Mouse (Mus musculus) brown adipose tissue, adult 24 weeks (tissue): Measurements from ENCODE around the gene Cep57l1. TPM values are rescaled to one million over a fixed set of nuclear protein-coding genes. Genes with fewer than 3 reads are reported as not detected.
A peak's percentile ranks its signal among the peaks of the same experiment; 100 is the strongest.
"Not testable (repeated sequence)": the region's sequence is repeated elsewhere in the genome, so short reads cannot be mapped to it uniquely, and the experiment has no call there.

ENCODE experiments used
- H3K27ac ChIP-seq: fragments of 200-500 bp; replicated peaks from 2 replicates; pipeline ENCODE4 v1.5.1; 2012; ENCODE audit warnings: low read depth, mild to moderate bottlenecking, low read length
- H3K4me1 ChIP-seq: fragments of 200-500 bp; 2 replicates; pipeline ENCODE4 v1.6.1; 2012; ENCODE audit warnings: low read length, mixed read lengths; ENCODE audit not compliant: control insufficient read depth, insufficient read depth, insufficient read length
- H3K4me3 ChIP-seq: fragments of 200-500 bp; 2 replicates; pipeline ENCODE4 v1.5.1; 2012; ENCODE audit warnings: low read depth, mild to moderate bottlenecking, low read length, moderate library complexity; ENCODE audit not compliant: insufficient read depth
- polyA plus RNA-seq: library from polyadenylated mRNA; stranded (reverse); fragments of >200 nt; gene quantifications from 2 replicates; pipeline ENCODE4 v1.2.4, GENCODE M21; 2012; ENCODE audit not compliant: missing spikeins, insufficient read depth, insufficient read length

The Cep57l1 gene
- polyA plus RNA-seq, 1 experiment: 4.8 TPM

DNA sequence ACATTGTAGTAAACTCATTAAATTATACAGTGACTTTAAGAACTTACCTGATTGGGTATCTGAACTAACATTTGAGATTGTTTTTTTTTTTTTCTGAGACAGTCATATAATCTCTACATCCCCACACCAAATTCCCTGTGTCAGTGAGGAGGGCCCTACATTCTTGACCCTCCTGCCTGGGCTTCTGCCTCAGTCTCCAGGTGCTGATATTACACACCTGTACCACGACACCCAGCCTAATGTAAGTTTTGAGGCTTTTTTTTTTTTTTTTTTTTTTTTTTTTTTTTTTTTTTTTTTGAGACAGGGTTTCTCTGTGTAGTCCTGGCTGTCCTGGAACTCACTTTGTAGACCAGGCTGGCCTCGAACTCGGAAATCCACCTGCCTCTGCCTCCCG, 13.6 kb upstream of the Cep57l1 start:
- not testable (repeated sequence) for H3K4me1 ChIP-seq, H3K4me3 ChIP-seq, H3K27ac ChIP-seq

DNA sequence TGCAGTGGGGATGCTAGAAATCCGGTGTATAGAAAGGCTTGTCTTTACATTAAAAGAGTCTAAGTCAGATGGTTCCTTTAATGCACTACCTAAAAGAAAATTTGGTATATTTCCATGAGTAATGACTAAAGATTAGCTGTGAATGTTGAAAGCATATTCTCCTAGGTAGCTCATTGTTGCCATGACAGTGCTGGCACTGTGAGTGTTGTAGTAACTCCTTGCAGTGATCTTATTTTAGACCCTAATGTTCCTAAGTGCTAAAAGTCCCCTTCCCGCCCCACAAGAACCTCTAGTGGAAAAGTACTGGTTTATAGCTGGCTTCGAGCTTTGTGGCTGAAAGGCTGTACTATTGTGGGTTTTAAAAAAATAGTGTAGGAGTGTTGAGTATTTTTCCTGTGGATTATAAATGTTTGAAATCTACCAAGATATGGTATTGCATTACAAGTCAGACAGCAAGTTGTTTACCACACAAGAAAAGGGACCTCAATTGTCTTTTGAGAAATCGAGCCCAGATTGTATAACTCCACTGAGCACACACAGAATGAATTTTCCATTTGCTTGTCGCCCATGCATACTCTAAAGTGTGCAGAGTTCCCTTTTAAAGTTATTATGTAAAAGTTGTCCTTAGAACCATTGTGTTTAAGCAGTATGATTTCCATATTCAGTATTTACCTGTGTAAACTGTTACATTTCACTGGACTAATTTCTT, 13.1 kb upstream of the Cep57l1 start:
- no peak overlapping the region for H3K4me3 ChIP-seq
- H3K4me1 ChIP-seq: 0 out of 2 replicates have a peak, but pooled peaks cover 2% of the 10 kb centered on the region
- H3K27ac ChIP-seq: no peak overlapping the region

DNA sequence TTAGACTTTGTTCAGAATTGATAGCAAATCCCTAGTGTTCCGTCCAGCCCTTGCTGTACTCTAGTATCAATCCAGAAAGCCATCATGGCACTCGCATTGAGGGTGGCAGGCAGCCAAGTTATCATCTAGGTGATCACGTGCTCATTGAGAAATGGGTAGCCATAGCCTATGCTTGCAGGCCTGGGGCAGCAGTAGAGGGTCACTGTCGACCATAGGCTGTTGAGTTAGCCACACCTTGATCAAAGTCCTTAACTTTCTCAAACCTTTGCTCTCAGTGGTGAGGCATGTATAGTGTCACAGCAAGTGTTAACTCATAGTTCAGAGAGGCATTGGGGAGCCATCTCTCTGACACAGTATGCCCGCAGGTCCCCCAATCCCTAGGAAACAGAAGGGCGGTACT, 11.5 kb upstream of the Cep57l1 start:
- H3K4me1 ChIP-seq: 0 out of 2 replicates have a peak, but pooled peaks cover 2% of the 10 kb centered on the region
- no peak overlapping the region for H3K27ac ChIP-seq
- no peak overlapping the region for H3K4me3 ChIP-seq

DNA sequence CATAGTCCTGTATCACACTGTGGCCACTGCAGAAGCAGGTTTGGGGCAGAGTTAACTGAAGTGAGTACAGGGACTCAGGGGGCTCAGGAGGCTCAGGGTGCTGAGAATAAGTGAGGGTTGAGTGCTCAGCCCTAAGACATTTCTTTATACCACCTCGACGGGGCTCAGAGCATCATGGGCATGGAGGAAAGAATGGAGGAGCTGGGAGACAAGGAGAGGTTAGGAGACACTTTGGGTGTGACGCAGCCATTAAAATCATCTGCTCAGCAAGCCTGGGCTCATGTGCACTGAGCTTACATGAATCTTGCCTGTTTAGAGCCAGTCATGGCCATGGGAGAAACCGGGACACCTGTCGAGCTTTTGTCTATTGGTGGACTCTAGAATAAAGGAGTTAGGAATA, 10.7 kb upstream of the Cep57l1 start:
- no peak overlapping the region for H3K4me3 ChIP-seq
- 0 out of 2 replicates have a peak, but pooled peaks cover 2% of the 10 kb centered on the region for H3K4me1 ChIP-seq
- no peak overlapping the region for H3K27ac ChIP-seq

DNA sequence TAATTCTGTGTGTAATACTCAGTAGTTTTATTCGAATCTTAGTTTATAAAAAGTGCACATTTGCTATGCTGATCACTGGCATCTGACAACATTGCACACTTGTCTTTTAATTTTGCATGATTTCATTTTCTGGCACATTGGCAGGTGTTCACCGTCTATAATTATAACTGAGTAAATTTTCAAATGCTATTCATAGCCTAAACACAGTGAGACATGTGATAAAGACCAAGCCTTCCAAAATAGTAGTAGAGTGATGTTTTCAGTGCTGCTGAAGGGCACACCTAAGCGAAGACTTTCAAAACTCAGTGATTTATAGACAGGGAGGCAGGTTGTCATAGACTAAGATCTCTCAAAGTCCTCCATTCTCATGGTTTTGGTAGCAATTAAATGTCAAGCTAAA, 9.6 kb upstream of the Cep57l1 start:
- Histone ChIP-seq H3K4me1 (0 out of 2 replicates have a peak, but pooled peaks cover 4% of the 10 kb centered on the region), H3K27ac (no peak overlapping the region), H3K4me3 (no peak overlapping the region)

DNA sequence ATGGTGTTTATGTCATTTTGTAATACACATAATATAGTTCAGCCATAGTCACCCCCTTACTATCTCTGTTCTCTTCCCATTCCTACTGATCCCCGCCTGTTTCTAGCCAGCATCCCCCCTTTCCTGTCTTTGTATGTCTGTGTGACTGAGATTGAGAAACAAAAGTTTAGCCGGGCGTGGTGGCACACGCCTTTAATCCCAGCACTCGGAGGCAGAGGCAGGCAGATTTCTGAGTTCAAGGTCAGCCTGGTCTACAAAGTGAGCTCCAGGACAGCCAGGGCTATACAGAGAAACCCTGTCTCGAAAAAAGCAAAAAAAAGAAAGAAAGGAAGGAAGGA, 9.0 kb upstream of the Cep57l1 start:
- H3K27ac ChIP-seq, H3K4me3 ChIP-seq, H3K4me1 ChIP-seq: not testable (repeated sequence)

DNA sequence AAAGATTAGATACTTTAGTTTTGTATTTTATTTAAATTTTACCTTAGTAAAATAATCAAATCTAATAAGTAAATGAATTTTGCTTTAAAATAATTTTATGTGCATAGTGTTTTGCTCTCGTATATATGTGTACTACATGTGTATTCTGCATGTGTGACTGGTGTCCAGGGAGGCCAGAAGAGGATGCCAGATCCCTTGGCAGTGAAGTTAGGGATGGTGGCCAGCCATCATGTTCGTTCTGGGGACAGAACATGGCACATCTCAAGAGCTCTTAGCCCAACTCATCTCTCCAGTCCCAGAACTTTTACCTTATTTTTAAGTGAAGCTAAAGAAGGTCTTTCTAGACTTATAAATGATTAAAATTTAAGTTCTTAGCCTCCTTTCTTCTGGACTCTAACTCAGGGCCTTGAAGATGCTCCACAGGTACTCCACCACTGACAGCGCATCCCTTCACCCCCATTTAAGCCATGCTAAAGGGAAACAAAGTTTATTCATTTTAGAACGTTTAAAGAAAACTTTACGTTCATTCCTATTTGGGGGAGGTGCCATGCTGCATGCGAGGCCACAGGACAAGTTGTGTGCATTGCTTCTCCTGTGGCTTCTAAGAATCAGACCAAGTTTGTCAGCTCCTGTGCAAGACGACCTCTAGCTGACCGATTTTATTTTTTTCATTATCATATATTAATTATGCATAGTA, 8.5 kb upstream of the Cep57l1 start:
- H3K4me1 ChIP-seq: peaks cover 9% of the 10 kb centered on the region
- no peak overlapping the region for H3K27ac ChIP-seq
- no peak overlapping the region for H3K4me3 ChIP-seq

DNA sequence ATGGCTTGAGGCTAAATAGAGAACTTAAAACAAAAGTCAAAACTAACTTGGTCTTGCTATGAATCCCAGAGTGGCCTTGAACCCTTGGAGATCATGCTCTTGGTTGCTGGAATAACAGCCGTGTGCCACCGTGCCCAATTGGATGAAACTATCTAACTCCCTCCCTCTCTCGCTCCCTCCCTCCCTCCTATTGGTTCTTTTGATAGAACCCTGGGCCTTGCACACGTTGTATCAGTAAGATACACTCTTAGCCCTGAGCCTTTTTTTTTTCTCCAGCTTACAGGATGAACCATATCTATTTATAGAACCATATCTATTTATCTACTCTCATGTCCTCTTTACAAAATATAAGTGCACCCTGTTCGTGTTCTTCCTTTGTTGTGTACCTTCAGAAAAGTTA, 6.8 kb upstream of the Cep57l1 start:
- Histone ChIP-seq H3K27ac (no peak overlapping the region), H3K4me1 (peaks cover 14% of the 10 kb centered on the region), H3K4me3 (no peak overlapping the region)

DNA sequence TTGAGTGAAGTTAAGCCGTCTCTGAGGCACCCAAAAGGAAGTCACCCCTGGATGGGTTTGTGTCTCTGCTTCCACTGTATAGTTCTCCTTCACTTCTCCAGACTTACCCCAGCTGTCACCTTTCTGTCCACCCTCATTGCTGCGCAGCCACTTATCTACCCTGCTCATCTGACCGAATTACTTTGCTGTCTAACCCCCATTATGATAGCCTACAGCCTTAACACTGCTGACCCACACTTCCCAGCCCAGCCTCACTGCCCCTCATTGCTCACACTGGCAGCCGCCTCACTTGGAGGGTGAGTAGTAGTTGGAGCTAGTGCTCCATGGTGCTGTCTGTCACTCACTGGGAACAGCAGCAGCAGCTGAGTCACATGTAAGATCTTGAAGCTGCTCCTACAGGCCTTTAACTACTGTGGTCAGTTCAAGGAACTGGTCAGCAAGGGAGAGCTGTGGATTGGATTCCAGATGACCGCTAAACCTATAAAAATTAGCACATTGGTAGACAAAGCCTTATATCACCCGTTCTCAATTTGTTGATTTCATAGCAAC, 4.7 kb upstream of the Cep57l1 start:
- Histone ChIP-seq H3K4me3 (no peak overlapping the region), H3K4me1 (peaks cover 12% of the 10 kb centered on the region), H3K27ac (no peak overlapping the region)

DNA sequence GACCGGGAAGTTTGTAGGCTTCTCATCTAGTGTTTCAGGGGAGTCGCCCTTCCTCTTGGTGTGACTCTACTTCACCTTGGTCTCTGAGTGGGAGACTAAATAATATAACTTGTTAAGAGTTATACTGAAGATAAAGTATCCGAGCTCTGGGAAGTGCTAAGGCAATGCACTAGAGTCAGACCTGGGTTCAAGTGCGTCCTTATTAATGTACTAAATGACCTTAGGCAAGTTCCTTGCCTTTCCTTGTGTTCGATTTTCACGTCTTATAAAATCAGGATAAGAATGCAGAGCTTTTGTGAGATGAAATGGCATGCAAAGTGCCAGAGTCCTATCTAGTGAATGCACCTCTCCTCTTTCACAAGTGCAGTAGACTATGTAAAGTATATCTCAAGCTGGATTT, 2.9 kb upstream of the Cep57l1 start:
- H3K4me1 ChIP-seq: peaks cover 12% of the 10 kb centered on the region
- H3K27ac ChIP-seq: no peak overlapping the region
- H3K4me3 ChIP-seq: no peak overlapping the region

DNA sequence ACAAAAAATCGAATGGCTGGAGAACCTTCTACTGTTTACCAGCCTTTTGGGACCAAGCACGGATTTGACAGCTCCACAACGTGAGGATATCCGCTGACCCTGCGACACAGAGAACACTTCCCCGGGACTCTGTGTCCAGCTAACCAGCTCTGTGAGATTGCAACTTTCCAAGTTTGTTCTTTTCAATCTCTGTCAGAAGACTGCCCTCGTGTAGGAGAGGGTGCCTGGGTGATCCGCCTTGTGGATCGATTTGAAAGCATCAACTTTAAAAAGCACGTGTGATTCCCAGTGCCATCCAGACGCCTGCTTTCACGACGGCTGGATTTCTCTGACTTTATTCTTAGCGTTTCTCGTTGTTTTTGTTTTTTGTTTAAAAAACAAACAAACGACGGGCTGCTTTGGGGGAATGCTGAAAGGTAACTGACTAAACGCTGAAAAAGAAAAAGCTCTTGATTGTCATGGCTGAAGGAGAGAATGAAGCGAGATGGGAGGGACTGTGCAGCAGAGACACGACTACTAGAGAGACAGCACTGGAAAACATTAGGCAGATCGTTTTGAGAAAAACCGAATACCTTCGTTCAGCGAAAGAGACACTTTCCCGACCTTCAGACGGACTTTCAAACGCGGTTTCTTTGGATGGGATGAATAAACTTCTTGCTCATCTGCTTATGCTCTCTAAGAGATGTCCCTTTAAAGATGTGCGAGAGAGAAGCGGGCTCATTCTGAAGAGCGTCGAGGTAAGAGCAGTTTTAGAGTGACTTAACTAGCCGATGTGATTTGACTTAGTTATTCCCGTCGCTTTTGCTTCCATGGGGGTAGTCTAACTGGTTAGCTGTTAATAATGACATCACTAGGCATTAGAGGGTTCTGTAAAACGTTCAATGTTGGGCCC, 1.1 kb upstream of the Cep57l1 start:
- Histone ChIP-seq H3K27ac (peak overlapping the region; percentile 42; the same call in 1 of the 2 replicates), H3K4me1 (peaks cover 12% of the 10 kb centered on the region), H3K4me3 (peak overlapping the region; percentile 87)

DNA sequence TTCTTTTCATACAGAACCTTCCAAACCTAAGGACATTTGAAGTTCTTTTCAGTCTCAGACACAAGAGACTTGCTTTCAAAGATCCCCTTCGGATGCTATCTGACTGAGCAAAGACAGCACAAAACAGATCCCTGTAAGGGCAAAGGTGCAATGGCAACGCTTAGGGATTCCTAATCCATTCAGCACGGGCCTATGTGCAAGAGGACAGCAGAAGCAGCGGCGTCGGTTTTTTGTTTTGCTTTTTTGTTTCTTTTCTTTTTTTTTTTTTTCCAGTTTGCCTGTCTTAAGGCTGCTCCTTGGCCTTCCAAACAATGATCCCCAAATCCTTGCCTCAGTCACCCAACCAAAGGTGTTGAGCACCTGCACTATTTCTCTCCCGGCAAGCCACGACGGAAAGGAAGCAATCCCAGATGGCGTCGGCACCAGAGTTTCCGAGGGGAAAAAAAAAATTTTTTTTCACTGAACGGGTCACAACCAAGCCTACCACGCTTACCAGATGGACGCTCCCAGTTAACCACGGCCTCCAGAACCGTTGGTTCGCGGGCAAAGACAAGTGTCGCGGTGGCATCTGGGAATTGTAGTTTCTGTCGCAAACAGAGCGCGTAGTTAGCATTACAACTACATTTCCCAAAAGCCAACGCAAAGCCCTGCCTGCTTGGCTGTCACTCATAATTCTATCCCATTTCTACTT, 446 bp downstream of the Cep57l1 start:
- H3K27ac ChIP-seq: peak overlapping the region; percentile 97
- peaks cover 9% of the 10 kb centered on the region for H3K4me1 ChIP-seq
- H3K4me3 ChIP-seq: peak overlapping the region; percentile 87

DNA sequence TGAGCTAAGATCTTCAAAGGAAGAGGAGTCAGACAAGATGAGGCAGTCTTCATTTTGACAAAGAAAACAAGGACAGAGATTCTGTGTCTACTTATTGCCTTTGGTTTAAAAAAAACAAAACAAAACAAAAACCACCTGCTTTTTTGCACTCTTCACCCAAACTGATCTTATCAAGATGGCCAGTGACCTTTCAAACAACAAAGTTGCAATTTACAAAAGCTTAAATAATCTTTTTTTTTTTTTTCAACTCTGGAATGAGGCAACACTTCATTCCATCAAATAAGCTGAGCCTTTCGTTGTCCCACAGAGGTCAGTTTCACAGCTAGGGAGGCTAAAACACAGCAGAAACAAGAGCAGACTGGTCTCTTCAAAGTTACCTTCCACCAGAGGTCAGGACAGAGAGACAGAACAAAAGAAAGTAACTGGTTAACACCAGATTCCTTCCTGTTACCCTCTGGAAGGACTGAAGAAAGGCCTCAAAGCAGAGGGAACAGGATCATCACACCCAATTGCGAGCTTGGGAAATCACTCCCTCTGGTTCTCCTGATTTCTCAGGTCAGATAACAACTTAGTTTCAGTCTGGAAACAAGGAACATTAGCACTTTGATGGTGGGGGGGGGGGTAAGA, 3.8 kb downstream of the Cep57l1 start:
- Histone ChIP-seq H3K4me1 (no peaks in the 10 kb centered on the region; the same call in 1 of the 2 replicates), H3K27ac (no peak overlapping the region), H3K4me3 (no peak overlapping the region)

DNA sequence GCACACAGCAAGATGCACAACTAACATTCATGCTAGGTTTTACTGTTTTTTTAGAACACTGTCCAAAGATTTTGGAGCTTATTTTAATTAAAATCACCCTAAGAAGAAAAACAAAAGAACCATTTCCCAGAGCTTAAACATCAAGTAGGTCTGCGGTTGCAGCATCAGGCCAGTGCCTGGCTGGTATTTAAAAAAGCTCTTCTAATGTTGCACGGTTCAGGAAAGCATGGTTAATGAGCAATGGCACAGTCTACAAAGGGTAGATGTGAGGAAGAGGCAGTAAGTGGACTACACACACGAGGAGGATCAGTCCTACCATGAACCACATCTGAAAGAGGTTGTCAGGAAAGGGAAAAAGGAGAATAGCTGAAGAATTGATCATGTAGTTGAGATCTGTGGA, 5.0 kb downstream of the Cep57l1 start:
- Histone ChIP-seq H3K4me3 (no peak overlapping the region), H3K4me1 (no peaks in the 10 kb centered on the region; the same call in 1 of the 2 replicates), H3K27ac (no peak overlapping the region)
